Mouse (Mus musculus): ENCODE measurements around the gene Tob1. TPM values are rescaled to one million over a fixed set of nuclear protein-coding genes. Genes with fewer than 3 reads are reported as not detected.

Gene Tob1
- polyA plus RNA-seq (2012; ENCODE audit: low replicate concordance) = 21.4 and 24.3 TPM in 2 replicates

DNA sequence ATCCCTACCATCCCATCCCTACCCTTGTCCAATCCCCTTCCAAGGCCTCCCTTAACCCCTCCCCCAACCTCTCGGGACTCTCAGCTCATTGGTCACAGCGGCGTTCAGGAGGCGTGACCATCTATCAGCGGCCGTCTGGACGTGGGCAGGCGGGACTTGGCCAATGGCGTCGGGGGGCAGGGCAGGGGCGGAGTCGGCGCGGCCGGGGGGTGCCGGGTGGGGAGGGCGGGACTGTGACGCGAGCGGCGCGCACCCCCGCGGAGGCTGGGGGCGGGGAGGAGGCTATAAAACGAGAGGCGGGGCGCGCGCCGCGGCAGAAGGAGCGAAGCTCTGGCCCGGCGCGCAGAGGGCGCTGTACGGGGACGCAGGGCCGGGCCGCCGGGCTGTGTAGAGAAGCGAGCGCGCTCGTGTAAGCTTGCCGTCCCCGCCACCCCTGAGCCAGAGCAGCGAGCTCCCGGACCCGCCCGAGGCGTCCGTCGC is at the start of gene Tob1:
Gene Tob1 (plus strand): TSS at position 331 of the 480 bp plus-strand sequence.

DNA sequence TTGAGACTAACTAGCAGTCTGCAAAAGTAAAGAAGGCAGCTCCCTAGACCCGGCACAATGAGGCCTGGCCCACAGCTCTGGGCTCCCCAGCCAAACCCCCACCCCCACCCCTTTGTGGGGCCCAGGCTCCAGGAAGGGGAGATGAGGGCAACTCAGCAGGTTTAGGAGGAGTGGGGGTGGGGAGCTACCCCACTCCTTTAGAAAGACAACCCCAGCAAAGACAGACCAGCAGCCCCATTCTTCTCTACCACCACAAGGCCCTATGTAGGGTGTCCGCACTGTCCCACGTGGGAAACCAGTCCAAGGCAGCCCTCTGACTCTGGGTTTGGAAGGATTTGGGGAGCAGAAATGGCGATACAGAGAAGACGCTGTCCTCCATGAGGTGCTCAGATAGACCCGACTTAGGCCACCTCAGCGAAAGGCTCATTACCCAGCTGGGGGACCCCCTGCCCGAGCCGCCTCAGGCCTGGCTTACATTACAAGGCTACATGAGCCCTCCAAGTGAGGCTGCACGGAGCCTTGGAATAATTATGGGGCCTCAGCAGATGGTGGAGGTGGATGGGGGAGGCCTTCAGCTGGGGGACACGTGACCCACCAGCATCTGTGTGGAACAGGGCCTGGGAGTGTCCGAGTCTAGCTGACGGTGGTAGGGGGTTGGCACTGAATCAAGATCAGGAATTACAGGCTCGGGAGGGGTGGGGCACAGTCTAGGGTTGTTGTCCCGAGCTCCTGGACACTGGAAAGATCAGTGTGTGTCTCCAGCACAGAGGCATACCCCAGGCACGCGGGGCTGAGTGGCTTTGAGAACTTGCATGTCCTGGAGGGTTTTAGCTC is 34.9 kb downstream of the Tob1 start, which contains the start of gene Wfikkn2:
Gene Wfikkn2 (minus strand): TSS at position 51 of the 834 bp plus-strand sequence.

Other genes with a start within 250 kb of the Tob1 start
- gene Gm20390, start 243.2 kb upstream of the Tob1 start, polyA plus RNA-seq (2012; ENCODE audit: low replicate concordance) = 67.3 and 128 TPM in 2 replicates
- gene Nme1, start 242.9 kb upstream of the Tob1 start, polyA plus RNA-seq (2012; ENCODE audit: low replicate concordance) = 1.4 and 4.0 TPM in 2 replicates
- gene Spag9, start 215.4 kb upstream of the Tob1 start, polyA plus RNA-seq (2012; ENCODE audit: low replicate concordance) = 19.4 and 43.5 TPM in 2 replicates
- 0.40 and 0.65 TPM in 2 replicates for gene Wfikkn2, start 34.6 kb downstream of the Tob1 start, polyA plus RNA-seq (2012; ENCODE audit: low replicate concordance)
- gene Gm21885, start 70.4 kb downstream of the Tob1 start, polyA plus RNA-seq (2012; ENCODE audit: low replicate concordance) = not detected in 2 replicates
- 13.0 and 52.8 TPM in 2 replicates for gene Luc7l3, start 110.5 kb downstream of the Tob1 start, polyA plus RNA-seq (2012; ENCODE audit: low replicate concordance)
- 54.1 and 80.2 TPM in 2 replicates for gene Ankrd40, start 116.5 kb downstream of the Tob1 start, polyA plus RNA-seq (2012; ENCODE audit: low replicate concordance)
- gene Abcc3, start 181.5 kb downstream of the Tob1 start, polyA plus RNA-seq (2012; ENCODE audit: low replicate concordance) = 8.5 and 28.8 TPM in 2 replicates

Data from hematopoietic multipotent progenitor cell, adult 10-12 weeks (in vitro differentiated cells).